Mouse (Mus musculus) forebrain, postnatal 0 days (tissue): Measurements from ENCODE around the gene Rrp12. TPM values are rescaled to one million over a fixed set of nuclear protein-coding genes. Genes with fewer than 3 reads are reported as not detected.

Source experiments
- ATAC-seq: fragments of 200-750 bp; cut with Nextera tagmentation; 2 replicates; pipeline ENCODE4 v1.8.0; 2017; ENCODE audit warnings: mild to moderate bottlenecking, moderate library complexity
- DNase-seq: peaks from one replicate; pipeline ENCODE4 v3.0.0-alpha.2; 2015
- H3K27ac ChIP-seq: fragments of 300-500 bp; sonication (generic); 2 replicates; pipeline ENCODE4 v1.5.1; 2014; ENCODE audit warnings: low read depth, mild to moderate bottlenecking, antibody characterized with exemption, low read length, moderate library complexity, mixed read lengths
- H3K27me3 ChIP-seq: fragments of 300-500 bp; sonication (generic); 2 replicates; pipeline ENCODE4 v1.6.1; 2014; ENCODE audit warnings: mild to moderate bottlenecking, low read length, mixed read lengths; ENCODE audit not compliant: insufficient read depth
- H3K36me3 ChIP-seq: fragments of 300-500 bp; sonication (generic); 2 replicates; pipeline ENCODE4 v1.6.1; 2014; ENCODE audit warnings: mild to moderate bottlenecking, moderate library complexity; ENCODE audit not compliant: insufficient read depth
- H3K4me1 ChIP-seq: fragments of 300-500 bp; sonication (generic); 2 replicates; pipeline ENCODE4 v1.6.1; 2014; ENCODE audit warnings: antibody characterized with exemption; ENCODE audit not compliant: insufficient read depth
- H3K4me2 ChIP-seq: fragments of 300-500 bp; sonication (generic); 2 replicates; pipeline ENCODE4 v1.6.1; 2014; ENCODE audit warnings: low read depth, mild to moderate bottlenecking, moderate library complexity
- H3K4me3 ChIP-seq: fragments of 300-500 bp; sonication (generic); 2 replicates; pipeline ENCODE4 v1.5.1; 2014; ENCODE audit warnings: low read depth, low read length, mixed read lengths
- H3K9ac ChIP-seq: fragments of 300-500 bp; sonication (generic); 2 replicates; pipeline ENCODE4 v1.6.1; 2014; ENCODE audit warnings: mild to moderate bottlenecking
- H3K9me3 ChIP-seq: fragments of 300-500 bp; sonication (generic); 2 replicates; pipeline ENCODE4 v1.6.1; 2016; ENCODE audit warnings: low read length
- CTCF ChIP-seq: sonication (generic); IDR thresholded peaks from 2 replicates; pipeline ENCODE4 v1.5.1; 2016; ENCODE audit warnings: antibody characterized with exemption, control low read depth, low read depth
- WGBS: fragments of 180-500 bp; shearing (Covaris S2); extraction: QIAGEN DNeasy Blood & Tissue Kit; methylation state at CpG from one replicate; pipeline ENCODE4 v1.1.7; 2014; 5-methylcytosine and 5-hydroxymethylcytosine counted together
- polyA plus RNA-seq: library from polyadenylated mRNA; unstranded; fragments of >200 nt; fragmentation: Nextera tagmentation; extraction: Ambion mirVana; gene quantifications from 2 replicates; pipeline ENCODE4 v1.2.1, GENCODE M21; 2015
- total RNA-seq: library from RNA; depleted of rRNA; stranded (reverse); fragments of >200 nt; gene quantifications from 2 replicates; pipeline ENCODE4 v1.2.3, GENCODE M21; 2014; rRNA removed

The Rrp12 gene
- 17.0 and 19.5 TPM in 2 replicates for total RNA-seq
- 12.3 and 14.4 TPM in 2 replicates for polyA plus RNA-seq

GRCm38 (mm10) chr19:41895460-41896318 lies at the start of gene Rrp12:
Gene Rrp12 (minus strand): TSS chr19:41896173.
- H3K27me3 ChIP-seq: no peaks in the 10 kb centered on the region
- H3K9me3 ChIP-seq: no peaks in the 10 kb centered on the region
- 0 out of 2 replicates have a peak within 1 kb of the TSS, but pooled peaks have one; percentile 46 for H3K27ac ChIP-seq
- H3K4me1 ChIP-seq: peaks cover 6% of the 10 kb centered on the region; the same call in 1 of the 2 replicates
- peak within 1 kb of the TSS; percentile 88 for H3K4me2 ChIP-seq
- DNase-seq (peak; percentile 94), ATAC-seq (peak; percentile 99)
- 3% methylated on average over 46 of the region's 46 CpGs for WGBS
- peak within 1 kb of the TSS; percentile 56 for H3K9ac ChIP-seq
- TF ChIP-seq CTCF: no peak
- peak within 1 kb of the TSS; percentile 69 for H3K4me3 ChIP-seq
- H3K36me3 ChIP-seq: peaks cover 7% of the 10 kb centered on the region

GRCm38 (mm10) chr19:41943841-41944240 lies 47.9 kb upstream of the Rrp12 start:
- no peak overlapping the region for H3K4me2 ChIP-seq
- no peaks in the 10 kb centered on the region for H3K27me3 ChIP-seq
- peaks cover 84% of the 10 kb centered on the region for H3K36me3 ChIP-seq
- DNase-seq (no peak), ATAC-seq (no peak)
- no peaks in the 10 kb centered on the region for H3K9me3 ChIP-seq
- WGBS: 93% methylated on average over 7 of the region's 7 CpGs
- no peak for TF ChIP-seq CTCF
- H3K4me3 ChIP-seq: no peak overlapping the region
- H3K9ac ChIP-seq: no peak overlapping the region
- no peak overlapping the region for H3K27ac ChIP-seq
- H3K4me1 ChIP-seq: no peaks in the 10 kb centered on the region

GRCm38 (mm10) chr19:41938539-41938938 lies 42.6 kb upstream of the Rrp12 start:
- TF ChIP-seq CTCF: no peak
- Histone ChIP-seq H3K27ac (no peak overlapping the region), H3K4me2 (no peak overlapping the region), H3K27me3 (no peaks in the 10 kb centered on the region), H3K9me3 (no peaks in the 10 kb centered on the region), H3K4me1 (peaks cover 7% of the 10 kb centered on the region; the same call in 1 of the 2 replicates), H3K4me3 (no peak overlapping the region), H3K36me3 (peaks cover 60% of the 10 kb centered on the region), H3K9ac (no peak overlapping the region)
- DNase-seq (no peak), ATAC-seq (no peak)
- WGBS: 93% methylated on average over 5 of the region's 5 CpGs

- Histone ChIP-seq H3K9me3 (no peaks in the 10 kb centered on the region), H3K4me2 (no peak overlapping the region), H3K27ac (no peak overlapping the region), H3K9ac (no peak overlapping the region), H3K36me3 (peaks cover 37% of the 10 kb centered on the region), H3K4me1 (peaks cover 10% of the 10 kb centered on the region; the same call in 1 of the 2 replicates), H3K27me3 (no peaks in the 10 kb centered on the region), H3K4me3 (no peak overlapping the region)
- no peak for TF ChIP-seq CTCF
- 87% methylated on average over 1 of the region's 1 CpGs for WGBS
- ATAC-seq (no peak), DNase-seq (no peak)
Observed at GRCm38 (mm10) chr19:41935921-41936320, 39.9 kb upstream of the Rrp12 start.

- H3K4me2 ChIP-seq: peak overlapping the region; percentile 60
- no peak overlapping the region for H3K27ac ChIP-seq
- no peaks in the 10 kb centered on the region for H3K9me3 ChIP-seq
- peaks cover 10% of the 10 kb centered on the region; the same call in 1 of the 2 replicates for H3K4me1 ChIP-seq
- 30% methylated on average over 6 of the region's 6 CpGs for WGBS
- H3K27me3 ChIP-seq: no peaks in the 10 kb centered on the region
- DNase-seq (no peak), ATAC-seq (no peak)
- peak overlapping the region; percentile 71 for H3K9ac ChIP-seq
- peaks cover 20% of the 10 kb centered on the region for H3K36me3 ChIP-seq
- peak overlapping the region; percentile 77 for H3K4me3 ChIP-seq
- TF ChIP-seq CTCF: no peak
Observed at GRCm38 (mm10) chr19:41934124-41934523, 38.2 kb upstream of the Rrp12 start.

GRCm38 (mm10) chr19:41933179-41934086 lies 37.5 kb upstream of the Rrp12 start, which contains the start of the genes Exosc1 and Zdhhc16:
Gene Exosc1 (minus strand): TSS chr19:41933423.
Gene Zdhhc16 (plus strand): TSS chr19:41933480.
- H3K4me1 ChIP-seq: peaks cover 10% of the 10 kb centered on the region; the same call in 1 of the 2 replicates
- ATAC-seq (peak; percentile 100), DNase-seq (peak; percentile 99)
- H3K4me3 ChIP-seq: peak within 1 kb of the TSS; percentile 77
- peak within 1 kb of the TSS; percentile 84 for H3K4me2 ChIP-seq
- H3K9ac ChIP-seq: peak within 1 kb of the TSS; percentile 72
- WGBS: under 1% methylated on average over 47 of the region's 47 CpGs
- H3K27me3 ChIP-seq: no peaks in the 10 kb centered on the region
- H3K36me3 ChIP-seq: peaks cover 19% of the 10 kb centered on the region
- H3K9me3 ChIP-seq: no peaks in the 10 kb centered on the region
- H3K27ac ChIP-seq: peak within 1 kb of the TSS; percentile 82
- TF ChIP-seq CTCF: 0 out of 2 replicates have a peak, but pooled peaks have one; percentile 1
